Mouse (Mus musculus) limb, embryonic 15.5 days (tissue): ENCODE results near the gene Ccdc87. TPM values are rescaled to one million over a fixed set of nuclear protein-coding genes. Genes with fewer than 3 reads are reported as not detected.
A peak's percentile ranks its signal among the peaks of the same experiment; 100 is the strongest.
"Not testable (repeated sequence)": the region's sequence is repeated elsewhere in the genome, so short reads cannot be mapped to it uniquely, and the experiment has no call there.

Experiments
- ATAC-seq: fragments of 200-750 bp; cut with Nextera tagmentation; 2 replicates; pipeline ENCODE4 v1.8.0; 2017; ENCODE audit warnings: low read depth, moderate TSS enrichment; ENCODE audit not compliant: insufficient number of reproducible peaks, low FRiP score, low TSS enrichment
- H3K27ac ChIP-seq: fragments of 300-500 bp; sonication (generic); 2 replicates; pipeline ENCODE4 v1.5.1; 2015; ENCODE audit warnings: moderate library complexity, mild to moderate bottlenecking, inconsistent platforms
- H3K27me3 ChIP-seq: fragments of 300-500 bp; sonication (generic); 2 replicates; pipeline ENCODE4 v1.6.1; 2015; ENCODE audit warnings: inconsistent platforms
- H3K36me3 ChIP-seq: fragments of 300-500 bp; sonication (generic); 2 replicates; pipeline ENCODE4 v1.6.1; 2015; ENCODE audit warnings: inconsistent platforms
- H3K4me1 ChIP-seq: fragments of 300-500 bp; sonication (generic); 2 replicates; pipeline ENCODE4 v1.6.1; 2015; ENCODE audit warnings: inconsistent platforms
- H3K4me2 ChIP-seq: fragments of 300-500 bp; sonication (generic); 2 replicates; pipeline ENCODE4 v1.6.1; 2015; ENCODE audit warnings: mild to moderate bottlenecking, inconsistent platforms
- H3K4me3 ChIP-seq: fragments of 300-500 bp; sonication (generic); 2 replicates; pipeline ENCODE4 v1.5.1; 2015; ENCODE audit warnings: mild to moderate bottlenecking, inconsistent platforms
- H3K9ac ChIP-seq: fragments of 300-500 bp; sonication (generic); 2 replicates; pipeline ENCODE4 v1.6.1; 2015; ENCODE audit warnings: inconsistent platforms
- H3K9me3 ChIP-seq: fragments of 300-500 bp; sonication (generic); 2 replicates; pipeline ENCODE4 v1.6.1; 2016; ENCODE audit warnings: inconsistent platforms
- WGBS: fragments of 180-500 bp; shearing (Covaris S2); methylation state at CpG from one replicate; pipeline ENCODE4 v1.1.7; 2015; 5-methylcytosine and 5-hydroxymethylcytosine counted together
- polyA plus RNA-seq: library from polyadenylated mRNA; unstranded; fragments of >200 nt; fragmentation: Nextera tagmentation; extraction: Ambion mirVana; gene quantifications from 2 replicates; pipeline ENCODE4 v1.2.1, GENCODE M21; 2015

The Ccdc87 gene
- polyA plus RNA-seq, 1 experiment from 2014 or later, result not detected

DNA sequence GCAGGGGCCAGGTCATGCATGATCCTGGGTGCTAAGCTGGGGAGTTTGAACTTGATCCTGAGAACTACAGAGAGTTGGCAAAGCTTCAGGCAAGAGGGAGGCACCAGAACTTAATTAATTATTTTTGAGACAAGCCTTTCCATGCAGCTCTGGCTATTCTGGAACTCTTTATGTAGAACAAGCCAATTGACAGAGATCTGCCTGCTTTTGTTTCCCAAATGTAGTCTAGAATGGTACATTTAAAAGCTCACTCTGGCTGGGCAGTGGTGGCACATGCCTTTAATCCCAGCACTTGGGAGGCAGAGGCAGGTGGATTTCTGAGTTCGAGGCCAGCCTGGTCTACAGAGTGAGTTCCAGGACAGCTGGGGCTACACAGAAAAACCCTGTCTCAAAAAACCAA is 35.4 kb downstream of the Ccdc87 start:
- H3K27me3 ChIP-seq, H3K4me2 ChIP-seq, H3K27ac ChIP-seq, H3K4me3 ChIP-seq, H3K36me3 ChIP-seq, ATAC-seq, H3K9me3 ChIP-seq, H3K9ac ChIP-seq: not testable (repeated sequence)
- H3K4me1 ChIP-seq, result peaks cover 22% of the 10 kb centered on the region
- 74% methylated on average over 1 of the region's 1 CpGs for WGBS

DNA sequence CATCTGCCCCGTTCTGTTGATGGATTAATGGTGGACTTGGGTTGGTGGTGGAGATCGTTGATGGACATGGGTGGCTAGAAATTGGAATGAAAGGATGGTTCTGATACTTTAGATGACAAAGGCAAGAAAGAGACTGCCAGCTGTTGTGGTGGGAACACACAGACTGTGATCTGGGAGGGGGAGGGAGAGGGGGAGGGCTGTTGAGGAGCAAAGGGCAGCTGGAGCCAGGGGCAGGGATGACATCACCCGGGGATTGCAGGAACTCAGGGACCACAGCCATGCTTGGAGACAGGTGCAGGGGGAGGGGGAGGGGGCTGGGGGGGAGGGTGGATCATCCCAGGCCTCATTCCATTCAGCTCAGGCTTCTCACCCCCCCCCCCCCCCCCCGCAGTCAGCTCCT is 37.1 kb downstream of the Ccdc87 start:
- H3K9me3 ChIP-seq, result no peaks in the 10 kb centered on the region
- ATAC-seq, result no peak
- no peak overlapping the region for H3K4me3 ChIP-seq
- H3K9ac ChIP-seq, result no peak overlapping the region
- 75% methylated on average over 2 of the region's 4 CpGs for WGBS
- H3K4me2 ChIP-seq, result no peak overlapping the region
- H3K4me1 ChIP-seq, result peaks cover 29% of the 10 kb centered on the region
- H3K27ac ChIP-seq, result no peak overlapping the region
- no peaks in the 10 kb centered on the region for H3K36me3 ChIP-seq
- H3K27me3 ChIP-seq, result no peaks in the 10 kb centered on the region

DNA sequence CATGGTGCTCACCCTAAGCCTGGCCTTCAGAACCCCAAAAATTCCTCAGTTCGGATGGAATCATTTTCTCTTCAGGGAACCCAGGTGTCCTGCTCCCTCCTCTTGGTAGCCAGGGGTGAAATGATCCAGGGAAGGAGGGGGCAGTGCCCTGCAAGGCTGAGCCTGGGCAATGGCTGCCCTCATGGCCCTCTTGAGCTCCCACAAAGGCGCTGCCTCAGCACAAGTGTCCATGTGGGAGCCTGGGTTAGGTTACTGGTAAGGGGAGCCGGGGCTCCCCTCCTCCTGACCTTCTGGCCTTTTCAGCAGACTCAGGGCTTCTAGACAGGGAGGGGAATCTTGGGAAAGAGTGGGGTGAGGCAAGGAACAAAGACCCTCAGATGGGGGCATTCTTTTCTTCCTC is 37.6 kb downstream of the Ccdc87 start:
- Histone ChIP-seq H3K27me3 (no peaks in the 10 kb centered on the region), H3K27ac (no peak overlapping the region), H3K9me3 (no peaks in the 10 kb centered on the region), H3K4me2 (no peak overlapping the region), H3K9ac (no peak overlapping the region), H3K36me3 (no peaks in the 10 kb centered on the region), H3K4me3 (no peak overlapping the region), H3K4me1 (peaks cover 29% of the 10 kb centered on the region)
- WGBS, result 59% methylated on average over 3 of the region's 3 CpGs
- no peak for ATAC-seq

GRCm38 (mm10) chr19:4877785-4878184 is 38.6 kb downstream of the Ccdc87 start, which contains the start of gene Actn3:
Actn3 (minus strand) TSS chr19:4877909.
- peak within 1 kb of the TSS; percentile 92 for H3K4me2 ChIP-seq
- H3K9ac ChIP-seq, result peak within 1 kb of the TSS; percentile 93
- H3K36me3 ChIP-seq, result no peaks in the 10 kb centered on the region
- no peak for ATAC-seq
- 1% methylated on average over 17 of the region's 17 CpGs for WGBS
- H3K4me3 ChIP-seq, result peak within 1 kb of the TSS; percentile 81
- H3K27me3 ChIP-seq, result no peaks in the 10 kb centered on the region
- H3K4me1 ChIP-seq, result peaks cover 29% of the 10 kb centered on the region
- peak within 1 kb of the TSS; percentile 71 for H3K27ac ChIP-seq
- H3K9me3 ChIP-seq, result no peaks in the 10 kb centered on the region

GRCm38 (mm10) chr19:4878405-4879323 is 39.5 kb downstream of the Ccdc87 start, which contains the start of gene Zdhhc24:
Zdhhc24 (plus strand) TSS chr19:4878668.
- H3K4me2 ChIP-seq, result peak within 1 kb of the TSS; percentile 92
- WGBS, result under 1% methylated on average over 52 of the region's 52 CpGs
- H3K27ac ChIP-seq, result peak within 1 kb of the TSS; percentile 71
- peaks cover 29% of the 10 kb centered on the region for H3K4me1 ChIP-seq
- peak within 1 kb of the TSS; percentile 81 for H3K4me3 ChIP-seq
- H3K36me3 ChIP-seq, result no peaks in the 10 kb centered on the region
- no peaks in the 10 kb centered on the region for H3K27me3 ChIP-seq
- H3K9me3 ChIP-seq, result no peaks in the 10 kb centered on the region
- peak within 1 kb of the TSS; percentile 93 for H3K9ac ChIP-seq
- peak; percentile 96 for ATAC-seq

DNA sequence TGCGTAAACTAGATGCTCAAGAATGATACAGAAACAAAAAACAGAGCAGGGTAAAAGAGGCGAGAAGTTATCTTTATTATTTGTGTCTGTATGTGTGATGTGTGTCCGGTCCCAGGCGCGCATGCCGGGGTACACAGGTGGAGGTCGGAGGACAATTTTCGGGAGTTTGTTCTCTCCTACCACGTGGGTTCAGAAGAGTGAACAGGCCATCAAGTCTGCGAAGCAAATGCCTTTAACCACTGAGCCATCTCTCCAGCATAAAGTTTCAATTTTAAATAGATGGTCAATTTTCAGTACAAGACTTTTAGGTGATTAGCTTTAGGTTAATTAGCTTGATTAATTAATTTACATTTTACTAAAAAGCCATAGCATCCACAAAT is 40.1 kb downstream of the Ccdc87 start:
- Histone ChIP-seq H3K36me3 (no peaks in the 10 kb centered on the region), H3K27me3 (no peaks in the 10 kb centered on the region), H3K9ac (no peak overlapping the region), H3K9me3 (no peaks in the 10 kb centered on the region), H3K4me3 (peak overlapping the region; percentile 81), H3K27ac (no peak overlapping the region), H3K4me1 (peaks cover 29% of the 10 kb centered on the region), H3K4me2 (peak overlapping the region; percentile 92)
- WGBS, result 41% methylated on average over 10 of the region's 10 CpGs
- no peak for ATAC-seq

DNA sequence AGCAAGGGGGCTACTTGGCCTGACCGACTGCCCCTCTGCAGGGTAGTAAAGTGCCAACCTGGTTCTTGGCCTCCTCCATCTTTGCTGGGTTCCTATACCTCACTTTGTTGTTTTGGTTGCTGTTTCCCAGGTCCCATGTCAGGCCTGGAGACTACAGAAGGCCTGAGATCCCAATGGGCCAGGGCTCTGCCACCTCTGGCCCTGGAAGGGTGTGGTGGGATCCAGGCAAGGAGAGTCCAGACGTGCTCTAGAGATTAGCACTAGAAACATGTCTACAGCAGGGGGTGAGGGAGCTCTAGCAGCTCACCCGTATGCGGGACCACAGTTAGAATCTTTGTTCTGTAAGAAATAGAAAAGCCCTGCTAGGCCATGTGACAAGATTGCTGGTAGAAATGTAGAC is 44.8 kb downstream of the Ccdc87 start:
- 78% methylated on average over 4 of the region's 4 CpGs for WGBS

GRCm38 (mm10) chr19:4889791-4890190 is 50.6 kb downstream of the Ccdc87 start:
- 79% methylated on average over 10 of the region's 10 CpGs for WGBS
- no peak for ATAC-seq
- Histone ChIP-seq H3K9me3 (no peaks in the 10 kb centered on the region), H3K9ac (no peak overlapping the region), H3K4me1 (no peaks in the 10 kb centered on the region), H3K27ac (no peak overlapping the region), H3K4me3 (no peak overlapping the region), H3K36me3 (peaks cover 26% of the 10 kb centered on the region), H3K4me2 (no peak overlapping the region), H3K27me3 (no peaks in the 10 kb centered on the region)

More for the DNA sequence above, 44.8 kb downstream of the Ccdc87 start:
- Histone ChIP-seq H3K36me3 (no peaks in the 10 kb centered on the region), H3K4me3 (no peak overlapping the region), H3K27me3 (no peaks in the 10 kb centered on the region), H3K4me2 (no peak overlapping the region), H3K9ac (no peak overlapping the region), H3K4me1 (peaks cover 11% of the 10 kb centered on the region), H3K27ac (no peak overlapping the region), H3K9me3 (no peaks in the 10 kb centered on the region)
- no peak for ATAC-seq

GRCm38 (mm10) chr19:4891798-4892197 is 52.6 kb downstream of the Ccdc87 start:
- Histone ChIP-seq H3K4me2 (no peak overlapping the region), H3K9ac (no peak overlapping the region), H3K9me3 (no peaks in the 10 kb centered on the region), H3K4me3 (no peak overlapping the region), H3K27ac (no peak overlapping the region), H3K27me3 (no peaks in the 10 kb centered on the region), H3K36me3 (peaks cover 26% of the 10 kb centered on the region), H3K4me1 (no peaks in the 10 kb centered on the region)
- WGBS, result 75% methylated on average over 3 of the region's 3 CpGs
- ATAC-seq, result no peak

Other genes with a start within 250 kb of the Ccdc87 start
- gene Lrfn4, start 223.7 kb upstream of the Ccdc87 start, polyA plus RNA-seq, result 3.3 and 5.3 TPM in 2 replicates
- 63.9 and 64.8 TPM in 2 replicates for gene Rce1, start 213.7 kb upstream of the Ccdc87 start, polyA plus RNA-seq
- gene Gm960, start 140.7 kb upstream of the Ccdc87 start, polyA plus RNA-seq, result 2.9 and 4.0 TPM in 2 replicates
- 5.5 TPM in 2 replicates for gene Sptbn2, start 128.2 kb upstream of the Ccdc87 start, polyA plus RNA-seq
- gene Rbm4b, start 82.9 kb upstream of the Ccdc87 start, polyA plus RNA-seq, result 56.3 and 56.9 TPM in 2 replicates
- gene Rbm4, start 45.5 kb upstream of the Ccdc87 start, polyA plus RNA-seq, result 60.3 and 63.0 TPM in 2 replicates
- 31.2 and 31.5 TPM in 2 replicates for gene Gm21992, start 27.8 kb upstream of the Ccdc87 start, polyA plus RNA-seq
- 70.3 and 70.7 TPM in 2 replicates for gene Rbm14, start 27.7 kb upstream of the Ccdc87 start, polyA plus RNA-seq
- 63.7 and 63.9 TPM in 2 replicates for gene Ccs, start within 50 bp of the Ccdc87 start, polyA plus RNA-seq
- 48.6 and 49.4 TPM in 2 replicates for gene Ctsf, start 15.8 kb downstream of the Ccdc87 start, polyA plus RNA-seq
- 9.5 and 14.1 TPM in 2 replicates for gene Actn3, start 38.5 kb downstream of the Ccdc87 start, polyA plus RNA-seq
- 9.9 and 11.4 TPM in 2 replicates for gene Zdhhc24, start 39.3 kb downstream of the Ccdc87 start, polyA plus RNA-seq
- 3.0 and 3.3 TPM in 2 replicates for gene Bbs1, start 67.3 kb downstream of the Ccdc87 start, polyA plus RNA-seq
- gene Dpp3, start 88.9 kb downstream of the Ccdc87 start, polyA plus RNA-seq, result 127 and 135 TPM in 2 replicates
- gene Peli3, start 103.8 kb downstream of the Ccdc87 start, polyA plus RNA-seq, result 2.6 and 4.0 TPM in 2 replicates
- 80.5 and 83.4 TPM in 2 replicates for gene Mrpl11, start 122.8 kb downstream of the Ccdc87 start, polyA plus RNA-seq
- not detected in 2 replicates for gene Npas4, start 150.9 kb downstream of the Ccdc87 start, polyA plus RNA-seq
- 4.4 and 5.2 TPM in 2 replicates for gene Slc29a2, start 184.5 kb downstream of the Ccdc87 start, polyA plus RNA-seq
- gene B4gat1, start 199.5 kb downstream of the Ccdc87 start, polyA plus RNA-seq, result 45.1 and 47.9 TPM in 2 replicates
- 2.5 and 3.0 TPM in 2 replicates for gene AC124502.3, start 199.5 kb downstream of the Ccdc87 start, polyA plus RNA-seq
- gene Brms1, start 202.0 kb downstream of the Ccdc87 start, polyA plus RNA-seq, result 41.6 and 42.4 TPM in 2 replicates
- 2.6 and 3.2 TPM in 2 replicates for gene Rin1, start 211.1 kb downstream of the Ccdc87 start, polyA plus RNA-seq
- 95.9 and 117 TPM in 2 replicates for gene Cd248, start 228.7 kb downstream of the Ccdc87 start, polyA plus RNA-seq
- gene Tmem151a, start 246.2 kb downstream of the Ccdc87 start, polyA plus RNA-seq, result 1.0 and 2.2 TPM in 2 replicates
- 126 and 140 TPM in 2 replicates for gene Yif1a, start 249.2 kb downstream of the Ccdc87 start, polyA plus RNA-seq